In the genomic region with DNA sequence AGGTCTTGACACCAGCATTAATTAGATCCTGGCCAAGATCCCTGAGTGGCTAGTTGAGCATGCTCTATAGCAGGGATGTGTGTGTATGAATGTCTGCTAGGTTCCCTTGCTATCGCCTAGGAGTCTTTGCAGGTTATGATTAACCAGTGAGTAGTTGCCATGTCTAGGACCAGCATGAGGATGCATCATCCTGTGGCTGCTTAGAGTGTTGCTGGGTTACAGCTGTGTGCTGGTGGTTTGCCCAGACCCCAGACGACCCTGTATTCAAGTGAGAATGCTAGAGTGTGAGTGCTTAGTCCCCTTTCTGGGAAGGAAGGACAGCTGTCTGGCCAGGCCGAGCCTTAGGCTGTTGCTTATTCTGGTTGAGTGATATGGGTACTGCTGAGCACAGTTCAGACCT, we compare ENCODE assay signal across 15 mouse cellular contexts. TPM values are rescaled to one million over a fixed set of nuclear protein-coding genes. Genes with fewer than 3 reads are reported as not detected.
"Had no signal": no experiment of that assay in that cellular context is flagged by ENCODE, and none has a peak within 500 bp of the region (broad histone marks: within the 10 kb centered on the region; RNA-seq: fewer than 3 reads in every experiment).

No protein-coding gene starts in this region.

- H3K27ac ChIP-seq: kidney, embryonic 15.5 days; left cerebral cortex, adult 2 months; limb, embryonic 10.5 days; liver, embryonic 15.5 days; midbrain, embryonic 12.5 days; neural tube, embryonic 13.5 days had no signal

- H3K4me3 ChIP-seq: kidney, embryonic 15.5 days; left cerebral cortex, adult 2 months; limb, embryonic 10.5 days; liver, embryonic 15.5 days; midbrain, embryonic 12.5 days; neural tube, embryonic 13.5 days had no signal

- H3K27me3 ChIP-seq: kidney, embryonic 15.5 days; liver, embryonic 15.5 days; midbrain, embryonic 12.5 days; neural tube, embryonic 13.5 days had no signal

- H3K9me3 ChIP-seq: kidney, embryonic 15.5 days; limb, embryonic 10.5 days; liver, embryonic 15.5 days; midbrain, embryonic 12.5 days; neural tube, embryonic 13.5 days had no signal

- DNase-seq: kidney, adult 2 months; kidney, postnatal 14 days; lung, embryonic 14.5 days; lung, postnatal 10 days; lung, postnatal 4 days; right cerebral cortex, postnatal 25 days had no signal

- H3K9ac ChIP-seq: kidney, embryonic 15.5 days; liver, embryonic 15.5 days; lung, embryonic 14.5 days; midbrain, embryonic 12.5 days; neural tube, embryonic 13.5 days had no signal

- ATAC-seq: intestine, embryonic 16.5 days; midbrain, embryonic 16.5 days had no signal

- H3K4me2 ChIP-seq: kidney, embryonic 15.5 days; liver, embryonic 15.5 days; lung, embryonic 14.5 days; midbrain, embryonic 12.5 days; neural tube, embryonic 13.5 days had no signal

- H3K36me3 ChIP-seq: midbrain, embryonic 12.5 days had no signal

- H3K4me1 ChIP-seq: kidney, embryonic 15.5 days; limb, embryonic 10.5 days; midbrain, embryonic 12.5 days; neural tube, embryonic 13.5 days had no signal

RNA-seq across cellular contexts. Expression of a gene that starts 39.4 kb away (rescaled TPM):
- polyA plus RNA-seq: small intestine, adult 2 months had no signal
